Mouse (Mus musculus): ENCODE results near the gene Ccdc185. TPM values are rescaled to one million over a fixed set of nuclear protein-coding genes. Genes with fewer than 3 reads are reported as not detected.

Gene Ccdc185
- not detected in 2 replicates for polyA plus RNA-seq (2012)

- no peak within 1 kb of the TSS for H3K4me3 ChIP-seq (replicated peaks)
- H3K36me3 ChIP-seq (ENCODE audit: control insufficient read depth), result no peaks in the 10 kb centered on the region
- no peaks in the 10 kb centered on the region; the same call in 1 of the 2 replicates for H3K9me3 ChIP-seq (ENCODE audit: control insufficient read depth, low read length)
- H3K27me3 ChIP-seq (ENCODE audit: control insufficient read depth), result no peaks in the 10 kb centered on the region
- no peaks in the 10 kb centered on the region for H3K4me1 ChIP-seq (ENCODE audit: control insufficient read depth)
- no peak for TF ChIP-seq TAL1 (IDR thresholded peaks at IDR 0.05; ENCODE audit: low read length)
- no peak for TF ChIP-seq GATA1 (IDR thresholded peaks at IDR 0.05; ENCODE audit: low read length)
These were observed at the start of gene Ccdc185 for GRCm38 (mm10) chr1:182749080-182749479. Gene Ccdc185, minus strand, starts transcription at chr1:182749180.

- H3K4me3 ChIP-seq (replicated peaks), result no peak overlapping the region
- TF ChIP-seq GATA1 (IDR thresholded peaks at IDR 0.05; ENCODE audit: low read length) (no peak), TAL1 (IDR thresholded peaks at IDR 0.05; ENCODE audit: low read length) (no peak)
- peaks cover 3% of the 10 kb centered on the region; the same call in 1 of the 2 replicates for H3K9me3 ChIP-seq (ENCODE audit: control insufficient read depth, low read length)
- H3K27me3 ChIP-seq (ENCODE audit: control insufficient read depth), result no peaks in the 10 kb centered on the region
- no peaks in the 10 kb centered on the region for H3K36me3 ChIP-seq (ENCODE audit: control insufficient read depth)
- no peaks in the 10 kb centered on the region for H3K4me1 ChIP-seq (ENCODE audit: control insufficient read depth)
These were observed 48.1 kb upstream of the Ccdc185 start for GRCm38 (mm10) chr1:182797048-182797447.

- no peaks in the 10 kb centered on the region for H3K27me3 ChIP-seq (ENCODE audit: control insufficient read depth)
- peaks cover 3% of the 10 kb centered on the region; the same call in 1 of the 2 replicates for H3K9me3 ChIP-seq (ENCODE audit: control insufficient read depth, low read length)
- TF ChIP-seq TAL1 (IDR thresholded peaks at IDR 0.05; ENCODE audit: low read length), result no peak
- no peak for TF ChIP-seq GATA1 (IDR thresholded peaks at IDR 0.05; ENCODE audit: low read length)
- no peaks in the 10 kb centered on the region for H3K4me1 ChIP-seq (ENCODE audit: control insufficient read depth)
- no peak overlapping the region for H3K4me3 ChIP-seq (replicated peaks)
- H3K36me3 ChIP-seq (ENCODE audit: control insufficient read depth), result no peaks in the 10 kb centered on the region
These were observed 45.6 kb upstream of the Ccdc185 start for GRCm38 (mm10) chr1:182794628-182795027.

GRCm38 (mm10) chr1:182794221-182794620 lies 45.2 kb upstream of the Ccdc185 start:
- Histone ChIP-seq H3K36me3 (ENCODE audit: control insufficient read depth) (no peaks in the 10 kb centered on the region), H3K9me3 (ENCODE audit: control insufficient read depth, low read length) (peaks cover 3% of the 10 kb centered on the region; the same call in 1 of the 2 replicates)

GRCm38 (mm10) chr1:182792521-182793071 lies 43.6 kb upstream of the Ccdc185 start:
- H3K9me3 ChIP-seq (ENCODE audit: control insufficient read depth, low read length), result peaks cover 3% of the 10 kb centered on the region; the same call in 1 of the 2 replicates
- H3K27me3 ChIP-seq (ENCODE audit: control insufficient read depth), result no peaks in the 10 kb centered on the region
- no peak for TF ChIP-seq GATA1 (IDR thresholded peaks at IDR 0.05; ENCODE audit: low read length)
- TF ChIP-seq TAL1 (IDR thresholded peaks at IDR 0.05; ENCODE audit: low read length), result no peak
- no peaks in the 10 kb centered on the region for H3K4me1 ChIP-seq (ENCODE audit: control insufficient read depth)
- no peaks in the 10 kb centered on the region for H3K36me3 ChIP-seq (ENCODE audit: control insufficient read depth)
- no peak overlapping the region for H3K4me3 ChIP-seq (replicated peaks)

More at GRCm38 (mm10) chr1:182794221-182794620, 45.2 kb upstream of the Ccdc185 start:
- H3K4me3 ChIP-seq (replicated peaks), result no peak overlapping the region
- TF ChIP-seq GATA1 (IDR thresholded peaks at IDR 0.05; ENCODE audit: low read length) (no peak), TAL1 (IDR thresholded peaks at IDR 0.05; ENCODE audit: low read length) (no peak)
- no peaks in the 10 kb centered on the region for H3K27me3 ChIP-seq (ENCODE audit: control insufficient read depth)
- no peaks in the 10 kb centered on the region for H3K4me1 ChIP-seq (ENCODE audit: control insufficient read depth)

GRCm38 (mm10) chr1:182788896-182789295 lies 39.9 kb upstream of the Ccdc185 start:
- Histone ChIP-seq H3K27me3 (ENCODE audit: control insufficient read depth) (no peaks in the 10 kb centered on the region), H3K9me3 (ENCODE audit: control insufficient read depth, low read length) (no peaks in the 10 kb centered on the region; the same call in 1 of the 2 replicates), H3K36me3 (ENCODE audit: control insufficient read depth) (no peaks in the 10 kb centered on the region), H3K4me3 (replicated peaks) (no peak overlapping the region), H3K4me1 (ENCODE audit: control insufficient read depth) (no peaks in the 10 kb centered on the region)
- no peak for TF ChIP-seq GATA1 (IDR thresholded peaks at IDR 0.05; ENCODE audit: low read length)
- TF ChIP-seq TAL1 (IDR thresholded peaks at IDR 0.05; ENCODE audit: low read length), result no peak

GRCm38 (mm10) chr1:182787030-182787429 lies 38.0 kb upstream of the Ccdc185 start:
- H3K27me3 ChIP-seq (ENCODE audit: control insufficient read depth), result no peaks in the 10 kb centered on the region
- no peaks in the 10 kb centered on the region for H3K4me1 ChIP-seq (ENCODE audit: control insufficient read depth)
- no peak overlapping the region for H3K4me3 ChIP-seq (replicated peaks)
- TF ChIP-seq GATA1 (IDR thresholded peaks at IDR 0.05; ENCODE audit: low read length), result no peak
- H3K36me3 ChIP-seq (ENCODE audit: control insufficient read depth), result no peaks in the 10 kb centered on the region
- no peaks in the 10 kb centered on the region; the same call in 1 of the 2 replicates for H3K9me3 ChIP-seq (ENCODE audit: control insufficient read depth, low read length)

GRCm38 (mm10) chr1:182785504-182785903 lies 36.5 kb upstream of the Ccdc185 start:
- no peaks in the 10 kb centered on the region for H3K4me1 ChIP-seq (ENCODE audit: control insufficient read depth)
- no peak overlapping the region for H3K4me3 ChIP-seq (replicated peaks)
- H3K27me3 ChIP-seq (ENCODE audit: control insufficient read depth), result no peaks in the 10 kb centered on the region
- H3K36me3 ChIP-seq (ENCODE audit: control insufficient read depth), result no peaks in the 10 kb centered on the region
- no peaks in the 10 kb centered on the region for H3K9me3 ChIP-seq (ENCODE audit: control insufficient read depth, low read length)
- TF ChIP-seq GATA1 (IDR thresholded peaks at IDR 0.05; ENCODE audit: low read length) (no peak), TAL1 (IDR thresholded peaks at IDR 0.05; ENCODE audit: low read length) (no peak)

GRCm38 (mm10) chr1:182784784-182785183 lies 35.8 kb upstream of the Ccdc185 start:
- no peaks in the 10 kb centered on the region for H3K36me3 ChIP-seq (ENCODE audit: control insufficient read depth)
- no peaks in the 10 kb centered on the region for H3K9me3 ChIP-seq (ENCODE audit: control insufficient read depth, low read length)
- H3K4me3 ChIP-seq (replicated peaks), result no peak overlapping the region
- no peaks in the 10 kb centered on the region for H3K4me1 ChIP-seq (ENCODE audit: control insufficient read depth)
- TF ChIP-seq TAL1 (IDR thresholded peaks at IDR 0.05; ENCODE audit: low read length) (no peak), GATA1 (IDR thresholded peaks at IDR 0.05; ENCODE audit: low read length) (no peak)
- H3K27me3 ChIP-seq (ENCODE audit: control insufficient read depth), result no peaks in the 10 kb centered on the region

- H3K4me3 ChIP-seq (replicated peaks), result no peak overlapping the region
- no peaks in the 10 kb centered on the region for H3K4me1 ChIP-seq (ENCODE audit: control insufficient read depth)
- no peaks in the 10 kb centered on the region for H3K9me3 ChIP-seq (ENCODE audit: control insufficient read depth, low read length)
- H3K36me3 ChIP-seq (ENCODE audit: control insufficient read depth), result no peaks in the 10 kb centered on the region
- no peaks in the 10 kb centered on the region for H3K27me3 ChIP-seq (ENCODE audit: control insufficient read depth)
- TF ChIP-seq GATA1 (IDR thresholded peaks at IDR 0.05; ENCODE audit: low read length) (no peak), TAL1 (IDR thresholded peaks at IDR 0.05; ENCODE audit: low read length) (no peak)
These were observed 34.8 kb upstream of the Ccdc185 start for GRCm38 (mm10) chr1:182783774-182784173.

All from erythroblast, embryonic 14.5 days (primary cell).